Mouse (Mus musculus) neural tube, embryonic 13.5 days (tissue): ENCODE measurements around the gene Prkaa1. TPM values are rescaled to one million over a fixed set of nuclear protein-coding genes. Genes with fewer than 3 reads are reported as not detected.

Experiments used
- ATAC-seq: fragments of 200-750 bp; cut with Nextera tagmentation; 2 replicates; pipeline ENCODE4 v1.8.0; 2017; ENCODE audit warnings: low read depth, mild to moderate bottlenecking, moderate TSS enrichment, moderate library complexity
- H3K27ac ChIP-seq: fragments of 300-500 bp; sonication (generic); replicated peaks from 2 replicates; pipeline ENCODE4 v1.5.1; 2015; ENCODE audit warnings: moderate library complexity, mild to moderate bottlenecking, inconsistent platforms
- H3K27me3 ChIP-seq: fragments of 300-500 bp; sonication (generic); 2 replicates; pipeline ENCODE4 v1.6.1; 2015; ENCODE audit warnings: mild to moderate bottlenecking, inconsistent platforms
- H3K36me3 ChIP-seq: fragments of 300-500 bp; sonication (generic); 2 replicates; pipeline ENCODE4 v1.6.1; 2015; ENCODE audit warnings: mild to moderate bottlenecking, inconsistent platforms
- H3K4me1 ChIP-seq: fragments of 300-500 bp; sonication (generic); replicated peaks from 2 replicates; pipeline ENCODE4 v1.6.1; 2015; ENCODE audit warnings: inconsistent platforms
- H3K4me2 ChIP-seq: fragments of 300-500 bp; sonication (generic); 2 replicates; pipeline ENCODE4 v1.6.1; 2015; ENCODE audit warnings: inconsistent platforms, mild to moderate bottlenecking, moderate library complexity
- H3K4me3 ChIP-seq: fragments of 300-500 bp; sonication (generic); 2 replicates; pipeline ENCODE4 v1.5.1; 2015; ENCODE audit warnings: mild to moderate bottlenecking, inconsistent platforms
- H3K9ac ChIP-seq: fragments of 300-500 bp; sonication (generic); 2 replicates; pipeline ENCODE4 v1.6.1; 2015; ENCODE audit warnings: moderate library complexity, mild to moderate bottlenecking, inconsistent platforms
- H3K9me3 ChIP-seq: fragments of 300-500 bp; sonication (generic); 2 replicates; pipeline ENCODE4 v1.6.1; 2016; ENCODE audit warnings: inconsistent platforms
- whole genome bisulfite sequencing: fragments of 180-500 bp; shearing (Covaris S2); methylation state at CpG from one replicate; pipeline ENCODE4 v1.1.7; 2015; 5-methylcytosine and 5-hydroxymethylcytosine counted together
- polyA plus RNA-seq: library from polyadenylated mRNA; unstranded; fragments of >200 nt; fragmentation: Nextera tagmentation; extraction: Ambion mirVana; gene quantifications from 2 replicates; pipeline ENCODE4 v1.2.1, GENCODE M21; 2015

Prkaa1 gene
- polyA plus RNA-seq, 1 experiment from 2014 or later: 16.1 TPM

DNA sequence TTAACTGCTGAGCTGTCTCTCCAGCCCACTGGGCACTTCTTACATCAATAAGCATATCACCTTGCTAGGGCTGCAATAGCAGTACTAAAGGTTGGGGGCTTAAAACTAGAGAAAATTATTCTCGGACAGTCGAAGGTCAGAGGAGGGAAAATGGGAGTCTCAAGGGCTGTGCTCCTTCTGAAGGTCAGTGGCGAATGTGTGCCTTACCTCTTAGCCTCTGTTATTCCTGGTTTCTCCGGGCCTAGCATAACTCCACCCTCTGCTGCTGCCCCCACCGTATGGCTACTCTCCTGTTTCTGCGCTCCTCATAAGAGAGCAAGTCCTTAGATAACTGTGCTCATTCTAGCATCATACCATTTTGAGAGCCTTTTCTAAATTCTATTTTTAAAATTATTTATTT, 8.5 kb downstream of the Prkaa1 start:
- Histone ChIP-seq H3K27ac (no peak overlapping the region), H3K36me3 (no peaks in the 10 kb centered on the region), H3K9ac (no peak overlapping the region), H3K9me3 (no peaks in the 10 kb centered on the region), H3K4me2 (no peak overlapping the region), H3K4me3 (no peak overlapping the region), H3K4me1 (peaks cover 29% of the 10 kb centered on the region), H3K27me3 (no peaks in the 10 kb centered on the region)
- no peak for ATAC-seq
- 92% methylated on average over 6 of the region's 6 CpGs for WGBS

GRCm38 (mm10) chr15:5154621-5155020, 11.0 kb downstream of the Prkaa1 start:
- H3K36me3 ChIP-seq: no peaks in the 10 kb centered on the region
- peaks cover 13% of the 10 kb centered on the region for H3K4me1 ChIP-seq
- no peaks in the 10 kb centered on the region for H3K9me3 ChIP-seq
- H3K4me3 ChIP-seq: no peak overlapping the region
- no peaks in the 10 kb centered on the region for H3K27me3 ChIP-seq
- no peak overlapping the region for H3K4me2 ChIP-seq
- WGBS: 89% methylated on average over 9 of the region's 9 CpGs
- no peak overlapping the region for H3K27ac ChIP-seq
- no peak for ATAC-seq
- H3K9ac ChIP-seq: no peak overlapping the region

DNA sequence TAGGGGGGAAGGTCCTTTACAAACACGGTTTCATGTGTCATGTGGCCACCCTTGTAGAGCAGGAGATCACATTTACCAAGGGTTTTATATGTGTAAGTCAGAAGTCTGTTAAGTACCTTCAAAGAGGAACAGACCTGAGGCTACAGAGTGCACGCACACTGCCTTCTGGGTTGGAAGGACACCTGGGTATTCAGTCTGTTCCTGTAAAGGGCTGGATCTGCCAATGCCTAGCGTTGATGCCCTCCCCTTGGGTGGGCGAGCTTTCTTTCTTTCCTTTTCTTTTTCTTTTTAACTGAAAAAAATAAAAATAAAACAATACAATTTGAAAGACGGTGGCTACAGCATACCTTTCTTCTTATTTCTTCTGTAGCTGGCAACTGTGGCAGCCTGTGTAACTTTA, 11.4 kb downstream of the Prkaa1 start:
- peaks cover 12% of the 10 kb centered on the region for H3K4me1 ChIP-seq

DNA sequence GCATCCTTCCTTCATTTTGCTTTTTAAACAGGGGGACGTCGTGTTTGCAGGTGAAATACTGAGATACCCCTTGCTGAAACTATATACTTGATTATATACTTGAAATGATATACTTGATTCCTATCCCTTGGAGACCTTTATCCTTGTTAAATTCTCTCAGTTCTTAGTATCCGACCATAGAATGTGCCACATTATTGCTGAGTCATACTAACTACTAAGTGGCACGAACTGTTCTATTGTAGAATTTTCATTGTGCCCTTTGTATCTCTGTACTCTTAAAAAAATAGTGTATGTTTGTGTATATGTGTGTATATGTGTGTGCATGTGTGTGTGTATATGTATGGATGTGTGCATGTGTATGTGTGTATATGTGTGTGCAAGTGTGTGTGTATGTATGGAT, 12.7 kb downstream of the Prkaa1 start:
- Histone ChIP-seq H3K36me3 (peaks cover 5% of the 10 kb centered on the region), H3K9ac (no peak overlapping the region), H3K9me3 (no peaks in the 10 kb centered on the region), H3K4me1 (peaks cover 12% of the 10 kb centered on the region), H3K27ac (no peak overlapping the region), H3K4me2 (no peak overlapping the region), H3K4me3 (no peak overlapping the region), H3K27me3 (no peaks in the 10 kb centered on the region)
- WGBS: 96% methylated on average over 4 of the region's 4 CpGs
- ATAC-seq: no peak

More for the DNA sequence above, 11.4 kb downstream of the Prkaa1 start:
- H3K4me2 ChIP-seq: no peak overlapping the region
- 78% methylated on average over 5 of the region's 5 CpGs for WGBS
- no peak for ATAC-seq
- no peaks in the 10 kb centered on the region for H3K27me3 ChIP-seq
- H3K9me3 ChIP-seq: no peaks in the 10 kb centered on the region
- no peak overlapping the region for H3K4me3 ChIP-seq
- H3K9ac ChIP-seq: no peak overlapping the region
- no peaks in the 10 kb centered on the region for H3K36me3 ChIP-seq
- H3K27ac ChIP-seq: no peak overlapping the region

GRCm38 (mm10) chr15:5157386-5157785, 13.7 kb downstream of the Prkaa1 start:
- ATAC-seq: no peak
- WGBS: 67% methylated on average over 1 of the region's 1 CpGs
- H3K36me3 ChIP-seq: peaks cover 5% of the 10 kb centered on the region

GRCm38 (mm10) chr15:5158827-5159226, 15.2 kb downstream of the Prkaa1 start:
- H3K27me3 ChIP-seq: no peaks in the 10 kb centered on the region
- no peak overlapping the region for H3K4me2 ChIP-seq
- no peak overlapping the region for H3K27ac ChIP-seq
- H3K9ac ChIP-seq: no peak overlapping the region
- peaks cover 12% of the 10 kb centered on the region for H3K4me1 ChIP-seq
- ATAC-seq: no peak
- H3K4me3 ChIP-seq: no peak overlapping the region
- 82% methylated on average over 6 of the region's 6 CpGs for WGBS
- H3K9me3 ChIP-seq: no peaks in the 10 kb centered on the region
- peaks cover 16% of the 10 kb centered on the region for H3K36me3 ChIP-seq

More at GRCm38 (mm10) chr15:5157386-5157785, 13.7 kb downstream of the Prkaa1 start:
- Histone ChIP-seq H3K4me1 (peaks cover 12% of the 10 kb centered on the region), H3K9me3 (no peaks in the 10 kb centered on the region), H3K27ac (no peak overlapping the region), H3K27me3 (no peaks in the 10 kb centered on the region), H3K4me3 (no peak overlapping the region), H3K4me2 (no peak overlapping the region), H3K9ac (no peak overlapping the region)

- Histone ChIP-seq H3K4me1 (no peaks in the 10 kb centered on the region), H3K4me2 (no peak overlapping the region), H3K9me3 (no peaks in the 10 kb centered on the region), H3K27ac (no peak overlapping the region), H3K4me3 (no peak overlapping the region), H3K36me3 (peaks cover 62% of the 10 kb centered on the region), H3K27me3 (no peaks in the 10 kb centered on the region), H3K9ac (no peak overlapping the region)
- 85% methylated on average over 12 of the region's 12 CpGs for WGBS
- ATAC-seq: no peak
These were observed 21.6 kb downstream of the Prkaa1 start for GRCm38 (mm10) chr15:5165121-5165773.

DNA sequence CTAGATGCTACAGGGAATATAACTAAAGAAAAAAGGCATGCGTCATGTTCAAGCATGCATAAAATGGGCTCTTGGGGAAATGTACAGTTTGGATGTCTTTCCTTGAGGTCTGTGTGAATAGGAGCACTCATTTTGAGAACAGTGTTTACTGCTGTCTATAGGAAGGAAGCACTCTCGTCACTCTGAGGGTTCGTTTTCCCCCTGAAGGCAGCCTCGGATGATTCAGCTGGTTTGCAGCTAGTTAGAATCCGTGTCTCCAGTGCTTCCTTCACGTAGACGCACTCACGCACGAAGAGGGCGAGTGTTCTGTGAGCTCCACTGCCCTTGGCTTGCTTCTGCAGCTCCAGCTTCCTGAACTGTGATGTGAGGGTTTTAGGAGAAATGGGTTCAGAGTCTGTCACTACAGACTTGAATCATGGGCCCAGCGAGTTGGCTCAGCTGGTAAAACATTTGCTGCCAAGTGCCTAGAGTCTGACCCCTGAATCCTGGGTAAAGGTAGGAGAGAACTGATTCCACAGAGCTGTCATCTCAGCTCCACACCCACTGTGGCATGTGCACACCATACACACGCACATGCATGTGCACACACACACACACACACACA, 29.7 kb downstream of the Prkaa1 start:
- H3K27me3 ChIP-seq: no peaks in the 10 kb centered on the region
- no peak overlapping the region for H3K27ac ChIP-seq
- peaks cover 68% of the 10 kb centered on the region for H3K36me3 ChIP-seq
- H3K4me2 ChIP-seq: no peak overlapping the region
- WGBS: 89% methylated on average over 12 of the region's 12 CpGs
- ATAC-seq: no peak
- no peak overlapping the region for H3K4me3 ChIP-seq
- no peaks in the 10 kb centered on the region for H3K9me3 ChIP-seq
- no peak overlapping the region for H3K9ac ChIP-seq
- no peaks in the 10 kb centered on the region for H3K4me1 ChIP-seq

GRCm38 (mm10) chr15:5184668-5185330, 41.1 kb downstream of the Prkaa1 start:
- Histone ChIP-seq H3K4me3 (peak overlapping the region; percentile 90), H3K9me3 (no peaks in the 10 kb centered on the region), H3K4me1 (peaks cover 31% of the 10 kb centered on the region), H3K9ac (peak overlapping the region; percentile 87), H3K27me3 (no peaks in the 10 kb centered on the region), H3K27ac (peak overlapping the region; percentile 90), H3K36me3 (peaks cover 5% of the 10 kb centered on the region), H3K4me2 (peak overlapping the region; percentile 83)
- 39% methylated on average over 11 of the region's 11 CpGs for WGBS
- peak; percentile 60 for ATAC-seq

DNA sequence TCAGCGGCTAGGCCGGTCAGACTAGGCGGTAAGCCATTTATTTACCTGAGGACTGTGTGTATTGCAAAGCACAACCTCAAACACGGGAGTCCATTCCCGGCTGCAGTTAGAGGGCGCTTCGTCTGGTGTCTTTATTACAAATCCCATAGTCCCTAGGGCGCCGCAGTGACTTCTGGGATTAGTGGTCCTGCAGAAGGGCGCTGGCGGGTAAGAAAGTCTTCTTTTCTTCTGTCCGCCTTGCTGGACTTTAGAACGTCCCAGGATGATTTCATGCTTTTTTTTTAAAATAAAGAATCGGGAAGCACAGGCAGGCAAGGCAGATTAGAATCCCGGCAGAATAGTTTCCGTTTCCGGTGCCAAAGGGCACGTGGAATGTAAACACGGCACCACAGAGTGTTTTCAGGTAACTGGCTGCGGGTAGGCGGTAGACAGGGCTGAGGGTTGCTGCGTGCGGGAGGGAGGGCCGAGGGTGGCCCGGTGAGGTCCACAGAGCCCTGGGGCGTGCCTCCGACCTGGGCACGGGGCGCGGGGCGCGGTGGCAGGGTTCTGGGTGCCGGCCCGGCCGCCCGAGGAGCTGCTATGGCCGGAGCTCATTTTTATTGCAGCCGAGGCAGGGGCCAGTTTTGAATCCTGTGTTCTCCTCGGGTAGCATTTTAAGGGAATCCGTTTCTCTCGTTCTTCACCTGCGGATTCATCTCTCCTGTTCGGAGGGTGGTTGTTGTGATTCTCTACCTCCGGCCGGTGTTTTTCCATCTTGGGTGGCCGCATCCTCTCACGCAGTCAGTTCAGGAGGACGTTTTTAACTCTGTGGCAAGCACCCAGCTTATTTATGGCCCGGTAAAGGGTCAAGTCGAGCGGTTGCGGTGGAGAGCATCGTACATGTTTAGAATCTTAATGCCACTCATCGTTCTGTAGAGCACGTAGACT, 42.0 kb downstream of the Prkaa1 start, which contains the start of gene Ttc33:
Gene Ttc33, plus strand, starts transcription at position 160 of the 927 bp plus-strand sequence.
- peak within 1 kb of the TSS; percentile 83 for H3K4me2 ChIP-seq

GRCm38 (mm10) chr15:5186293-5186675, 42.6 kb downstream of the Prkaa1 start:
- Histone ChIP-seq H3K4me3 (peak overlapping the region; percentile 90), H3K27ac (peak overlapping the region; percentile 90), H3K27me3 (no peaks in the 10 kb centered on the region), H3K36me3 (peaks cover 17% of the 10 kb centered on the region), H3K4me2 (peak overlapping the region; percentile 83), H3K9ac (peak overlapping the region; percentile 87), H3K9me3 (no peaks in the 10 kb centered on the region), H3K4me1 (peaks cover 31% of the 10 kb centered on the region)
- peak; percentile 2 for ATAC-seq
- WGBS: 35% methylated on average over 10 of the region's 10 CpGs

More for the DNA sequence above, 42.0 kb downstream of the Prkaa1 start, which contains the start of gene Ttc33:
- ATAC-seq: peak; percentile 93
- WGBS: under 1% methylated on average over 54 of the region's 55 CpGs
- no peaks in the 10 kb centered on the region for H3K9me3 ChIP-seq
- no peaks in the 10 kb centered on the region for H3K27me3 ChIP-seq
- H3K9ac ChIP-seq: peak within 1 kb of the TSS; percentile 87
- H3K4me3 ChIP-seq: peak within 1 kb of the TSS; percentile 90
- peaks cover 31% of the 10 kb centered on the region for H3K4me1 ChIP-seq
- H3K27ac ChIP-seq: peak within 1 kb of the TSS; percentile 90
- H3K36me3 ChIP-seq: peaks cover 13% of the 10 kb centered on the region
